Mouse (Mus musculus): ENCODE results near the gene Zfp60. TPM values are rescaled to one million over a fixed set of nuclear protein-coding genes. Genes with fewer than 3 reads are reported as not detected.

Gene Zfp60
- polyA plus RNA-seq, 1 experiment from 2014 or later: 125 TPM

- H3K9me3 ChIP-seq: no peaks in the 10 kb centered on the region
- H3K27ac ChIP-seq: peak overlapping the region; percentile 69
- H3K27me3 ChIP-seq (replicated peaks): no peaks in the 10 kb centered on the region
- H3K9ac ChIP-seq: no peak overlapping the region
- H3K4me1 ChIP-seq: peaks cover 6% of the 10 kb centered on the region; the same call in 1 of the 2 replicates
- no peak overlapping the region for H3K4me3 ChIP-seq
- peak overlapping the region; percentile 30; the same call in 1 of the 2 replicates for H3K4me2 ChIP-seq
- peak; percentile 76; the same call in 1 of the 2 replicates for ATAC-seq (replicated peaks)
- WGBS: 16% methylated on average over 8 of the region's 8 CpGs
- H3K36me3 ChIP-seq (replicated peaks): no peaks in the 10 kb centered on the region
Observed at GRCm38 (mm10) chr7:27797906-27798811, 67.0 kb downstream of the Zfp60 start.

- Histone ChIP-seq H3K9me3 (no peaks in the 10 kb centered on the region), H3K36me3 (replicated peaks) (no peaks in the 10 kb centered on the region), H3K4me3 (no peak overlapping the region), H3K4me2 (no peak overlapping the region), H3K4me1 (peaks cover 18% of the 10 kb centered on the region), H3K27ac (no peak overlapping the region), H3K9ac (no peak overlapping the region), H3K27me3 (replicated peaks) (no peaks in the 10 kb centered on the region)
- ATAC-seq (replicated peaks): no peak
- 48% methylated on average over 2 of the region's 2 CpGs for WGBS
Observed at GRCm38 (mm10) chr7:27801137-27801536, 69.9 kb downstream of the Zfp60 start.

- H3K4me3 ChIP-seq: no peak overlapping the region
- no peaks in the 10 kb centered on the region for H3K27me3 ChIP-seq (replicated peaks)
- no peaks in the 10 kb centered on the region for H3K36me3 ChIP-seq (replicated peaks)
- H3K9me3 ChIP-seq: no peaks in the 10 kb centered on the region
- no peak overlapping the region for H3K4me2 ChIP-seq
- WGBS: 77% methylated on average over 5 of the region's 5 CpGs
- ATAC-seq (replicated peaks): no peak
- H3K4me1 ChIP-seq: peaks cover 19% of the 10 kb centered on the region
- no peak overlapping the region for H3K9ac ChIP-seq
- H3K27ac ChIP-seq: no peak overlapping the region
Observed at GRCm38 (mm10) chr7:27802986-27803385, 71.8 kb downstream of the Zfp60 start.

Other genes with a start within 250 kb of the Zfp60 start
- 8.3 and 9.2 TPM in 2 replicates for gene Sertad1, start 244.5 kb upstream of the Zfp60 start, polyA plus RNA-seq (2015; fragmentation: Nextera tagmentation; extraction: Ambion mirVana)
- 1.4 and 1.6 TPM in 2 replicates for gene Prx, start 232.1 kb upstream of the Zfp60 start, polyA plus RNA-seq (2015; fragmentation: Nextera tagmentation; extraction: Ambion mirVana)
- gene Hipk4, start 208.1 kb upstream of the Zfp60 start, polyA plus RNA-seq (2015; fragmentation: Nextera tagmentation; extraction: Ambion mirVana): 0.83 and 0.99 TPM in 2 replicates
- 156 and 157 TPM in 2 replicates for gene Pld3, start 178.2 kb upstream of the Zfp60 start, polyA plus RNA-seq (2015; fragmentation: Nextera tagmentation; extraction: Ambion mirVana)
- gene 2310022A10Rik, start 178.2 kb upstream of the Zfp60 start, polyA plus RNA-seq (2015; fragmentation: Nextera tagmentation; extraction: Ambion mirVana): 38.7 and 40.5 TPM in 2 replicates
- 60.8 and 66.1 TPM in 2 replicates for gene Akt2, start 139.8 kb upstream of the Zfp60 start, polyA plus RNA-seq (2015; fragmentation: Nextera tagmentation; extraction: Ambion mirVana)
- 71.9 and 74.4 TPM in 2 replicates for gene Ttc9b, start 77.5 kb upstream of the Zfp60 start, polyA plus RNA-seq (2015; fragmentation: Nextera tagmentation; extraction: Ambion mirVana)
- gene Map3k10, start 56.8 kb upstream of the Zfp60 start, polyA plus RNA-seq (2015; fragmentation: Nextera tagmentation; extraction: Ambion mirVana): 17.2 and 19.9 TPM in 2 replicates
- gene Zfp607b, start 42.0 kb upstream of the Zfp60 start, polyA plus RNA-seq (2015; fragmentation: Nextera tagmentation; extraction: Ambion mirVana): 17.0 and 18.3 TPM in 2 replicates
- gene Zfp626, start 75.8 kb downstream of the Zfp60 start, polyA plus RNA-seq (2015; fragmentation: Nextera tagmentation; extraction: Ambion mirVana): 1.4 and 2.0 TPM in 2 replicates
- gene Zfp59, start 107.2 kb downstream of the Zfp60 start, polyA plus RNA-seq (2015; fragmentation: Nextera tagmentation; extraction: Ambion mirVana): 11.5 and 12.0 TPM in 2 replicates
- 1.2 and 1.5 TPM in 2 replicates for gene Zfp607a, start 126.1 kb downstream of the Zfp60 start, polyA plus RNA-seq (2015; fragmentation: Nextera tagmentation; extraction: Ambion mirVana)
- gene Zfp974, start 198.1 kb downstream of the Zfp60 start, polyA plus RNA-seq (2015; fragmentation: Nextera tagmentation; extraction: Ambion mirVana): 17.6 and 18.0 TPM in 2 replicates
- 36.0 and 38.8 TPM in 2 replicates for gene Zfp780b, start 247.8 kb downstream of the Zfp60 start, polyA plus RNA-seq (2015; fragmentation: Nextera tagmentation; extraction: Ambion mirVana)